Mouse (Mus musculus) heart, embryonic 14.5 days (tissue): Measurements from ENCODE around the gene Bbs9. TPM values are rescaled to one million over a fixed set of nuclear protein-coding genes. Genes with fewer than 3 reads are reported as not detected.

Source experiments
- ATAC-seq: fragments of 200-750 bp; cut with Nextera tagmentation; 2 replicates; pipeline ENCODE4 v1.8.0; 2017; ENCODE audit warnings: low read depth, moderate TSS enrichment; ENCODE audit not compliant: insufficient number of reproducible peaks, insufficient read depth, low FRiP score
- H3K27ac ChIP-seq, 2 experiments: fragments of 200-500 bp in 1 of 2; fragments of 300-500 bp in 1 of 2; sonication (generic) in 1 of 2; replicated peaks in 1 of 2; 2 replicates each; pipeline ENCODE4 v1.5.1; 2012 to 2014; ENCODE audit warnings: low read depth in 2 of 2, low read length in 2 of 2, control low read depth in 1 of 2, mild to moderate bottlenecking in 1 of 2, mixed read lengths in 1 of 2; ENCODE audit not compliant: control insufficient read depth in 1 of 2, insufficient read depth in 1 of 2
- H3K27me3 ChIP-seq: fragments of 300-500 bp; sonication (generic); 2 replicates; pipeline ENCODE4 v1.6.1; 2014; ENCODE audit warnings: mild to moderate bottlenecking, low read length, control low read depth; ENCODE audit not compliant: control insufficient read depth, insufficient read depth
- H3K36me3 ChIP-seq: fragments of 300-500 bp; sonication (generic); 2 replicates; pipeline ENCODE4 v1.6.1; 2014; ENCODE audit warnings: mild to moderate bottlenecking, control low read depth, low read length, mixed read lengths; ENCODE audit not compliant: control insufficient read depth, insufficient read depth
- H3K4me1 ChIP-seq, 2 experiments: fragments of 200-500 bp in 1 of 2; fragments of 300-500 bp in 1 of 2; sonication (generic) in 1 of 2; 2 replicates each; pipeline ENCODE4 v1.6.1; 2012 to 2014; ENCODE audit warnings: low read length in 2 of 2, control low read depth in 1 of 2, mixed read lengths in 1 of 2; ENCODE audit not compliant: control insufficient read depth in 2 of 2, insufficient read depth in 2 of 2
- H3K4me2 ChIP-seq: fragments of 300-500 bp; sonication (generic); 2 replicates; pipeline ENCODE4 v1.6.1; 2014; ENCODE audit warnings: mild to moderate bottlenecking, low read length
- H3K4me3 ChIP-seq, 2 experiments: fragments of 200-500 bp in 1 of 2; fragments of 300-500 bp in 1 of 2; sonication (generic) in 1 of 2; 2 replicates each; pipeline ENCODE4 v1.5.1; 2012 to 2014; ENCODE audit warnings: low read length in 2 of 2, mild to moderate bottlenecking in 2 of 2, control low read depth in 1 of 2, low read depth in 1 of 2, moderate library complexity in 1 of 2; ENCODE audit not compliant: control insufficient read depth in 1 of 2, insufficient read depth in 1 of 2
- H3K9ac ChIP-seq: fragments of 300-500 bp; sonication (generic); 2 replicates; pipeline ENCODE4 v1.6.1; 2014; ENCODE audit warnings: mild to moderate bottlenecking, low read length
- H3K9me3 ChIP-seq: fragments of 300-500 bp; sonication (generic); 2 replicates; pipeline ENCODE4 v1.6.1; 2016; ENCODE audit warnings: low read length, control low read depth; ENCODE audit not compliant: control insufficient read depth
- WGBS: fragments of 180-500 bp; shearing (Covaris S2); extraction: QIAGEN DNeasy Blood & Tissue Kit; methylation state at CpG from one replicate; pipeline ENCODE4 v1.1.7; 2014; 5-methylcytosine and 5-hydroxymethylcytosine counted together
- polyA plus RNA-seq: library from polyadenylated mRNA; unstranded; fragments of >200 nt; fragmentation: Nextera tagmentation; extraction: Ambion mirVana; gene quantifications from 2 replicates; pipeline ENCODE4 v1.2.1, GENCODE M21; 2014

The Bbs9 gene
- polyA plus RNA-seq, 1 experiment from 2014 or later = 11.6 TPM

- Histone ChIP-seq H3K27ac (no peak overlapping the region), H3K9me3 (no peaks in the 10 kb centered on the region), H3K4me2 (no peak overlapping the region), H3K4me3 (no peak overlapping the region), H3K36me3 (no peaks in the 10 kb centered on the region), H3K4me1 (no peaks in the 10 kb centered on the region), H3K9ac (no peak overlapping the region), H3K27me3 (no peaks in the 10 kb centered on the region)
- WGBS = 81% methylated on average over 6 of the region's 6 CpGs
- ATAC-seq = no peak
These were observed 137.8 kb downstream of the Bbs9 start for GRCm38 (mm10) chr9:22613271-22613824.

- no peak for ATAC-seq
- Histone ChIP-seq H3K27ac (no peak overlapping the region), H3K9ac (no peak overlapping the region), H3K4me2 (no peak overlapping the region), H3K36me3 (no peaks in the 10 kb centered on the region), H3K4me3 (no peak overlapping the region), H3K4me1 (no peaks in the 10 kb centered on the region), H3K9me3 (no peaks in the 10 kb centered on the region), H3K27me3 (no peaks in the 10 kb centered on the region)
- WGBS = 85% methylated on average over 1 of the region's 1 CpGs
These were observed 143.7 kb downstream of the Bbs9 start for GRCm38 (mm10) chr9:22619245-22619644.

- Histone ChIP-seq H3K27ac (no peak overlapping the region), H3K4me2 (no peak overlapping the region), H3K9ac (no peak overlapping the region), H3K27me3 (no peaks in the 10 kb centered on the region), H3K4me3 (no peak overlapping the region), H3K9me3 (no peaks in the 10 kb centered on the region), H3K4me1 (no peaks in the 10 kb centered on the region), H3K36me3 (no peaks in the 10 kb centered on the region)
- 46% methylated on average over 9 of the region's 9 CpGs for WGBS
- no peak for ATAC-seq
These were observed 149.5 kb downstream of the Bbs9 start for GRCm38 (mm10) chr9:22624966-22625365.

GRCm38 (mm10) chr9:22626014-22626413 is 150.5 kb downstream of the Bbs9 start:
- no peaks in the 10 kb centered on the region for H3K36me3 ChIP-seq
- no peaks in the 10 kb centered on the region for H3K4me1 ChIP-seq
- H3K27me3 ChIP-seq = no peaks in the 10 kb centered on the region
- no peak overlapping the region for H3K27ac ChIP-seq
- H3K4me3 ChIP-seq = no peak overlapping the region
- no peak overlapping the region for H3K9ac ChIP-seq
- no peak for ATAC-seq
- WGBS = 60% methylated on average over 3 of the region's 3 CpGs
- no peaks in the 10 kb centered on the region for H3K9me3 ChIP-seq
- H3K4me2 ChIP-seq = no peak overlapping the region

GRCm38 (mm10) chr9:22627912-22628311 is 152.4 kb downstream of the Bbs9 start:
- no peaks in the 10 kb centered on the region for H3K36me3 ChIP-seq
- ATAC-seq = no peak
- H3K9ac ChIP-seq = no peak overlapping the region
- H3K27ac ChIP-seq = no peak overlapping the region
- H3K27me3 ChIP-seq = no peaks in the 10 kb centered on the region
- no peak overlapping the region for H3K4me3 ChIP-seq
- 86% methylated on average over 3 of the region's 3 CpGs for WGBS
- H3K4me2 ChIP-seq = no peak overlapping the region
- H3K9me3 ChIP-seq = no peaks in the 10 kb centered on the region
- H3K4me1 ChIP-seq = no peaks in the 10 kb centered on the region

- no peak overlapping the region for H3K27ac ChIP-seq
- ATAC-seq = no peak
- WGBS = 63% methylated on average over 9 of the region's 9 CpGs
- no peaks in the 10 kb centered on the region for H3K9me3 ChIP-seq
- no peaks in the 10 kb centered on the region for H3K4me1 ChIP-seq
- no peaks in the 10 kb centered on the region for H3K36me3 ChIP-seq
- H3K9ac ChIP-seq = no peak overlapping the region
- H3K4me3 ChIP-seq = no peak overlapping the region
- no peak overlapping the region for H3K4me2 ChIP-seq
- H3K27me3 ChIP-seq = no peaks in the 10 kb centered on the region
These were observed 157.4 kb downstream of the Bbs9 start for GRCm38 (mm10) chr9:22632800-22633485.

- Histone ChIP-seq H3K27me3 (no peaks in the 10 kb centered on the region), H3K4me3 (no peak overlapping the region), H3K9ac (no peak overlapping the region), H3K36me3 (no peaks in the 10 kb centered on the region), H3K27ac (no peak overlapping the region), H3K9me3 (no peaks in the 10 kb centered on the region), H3K4me2 (no peak overlapping the region), H3K4me1 (peaks cover 6 to 12% of the 10 kb centered on the region in 2 experiments)
- WGBS = 85% methylated on average over 5 of the region's 5 CpGs
- ATAC-seq = no peak
These were observed 163.0 kb downstream of the Bbs9 start for GRCm38 (mm10) chr9:22638502-22638901.
